Mouse (Mus musculus) retina, postnatal 7 days (tissue): ENCODE measurements at regions not wholly inside any gene's neighbourhood (a gene's known extent, or its start where the extent isn't known, plus 50 kb on each side); places are given as distances from the start of the nearest gene placed in this dataset.

ENCODE experiments used
- DNase-seq: peaks from one replicate; pipeline ENCODE4 v3.0.0-alpha.2; 2012; ENCODE audit warnings: low read depth, low spot score

DNA sequence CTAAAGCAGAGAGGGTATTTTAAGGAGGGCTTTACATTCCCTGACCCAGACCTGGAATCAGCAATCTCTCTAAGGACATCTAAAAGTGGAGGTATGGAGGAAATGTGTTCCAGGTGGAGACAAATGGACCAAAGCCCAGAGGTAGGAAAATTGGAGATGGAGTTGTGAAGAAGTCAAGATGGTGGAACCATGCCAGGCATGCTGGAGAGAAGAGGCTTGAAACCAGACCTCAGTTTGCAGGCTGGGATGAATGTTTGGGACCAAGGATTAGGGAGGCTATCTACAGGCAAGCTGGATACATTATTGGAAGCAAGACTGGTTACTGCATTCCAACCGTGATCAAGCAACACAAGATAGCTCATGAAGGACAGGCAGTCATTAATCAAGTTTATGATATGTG, 88.3 kb upstream of the Nckap5 start:
- no peak for DNase-seq

DNA sequence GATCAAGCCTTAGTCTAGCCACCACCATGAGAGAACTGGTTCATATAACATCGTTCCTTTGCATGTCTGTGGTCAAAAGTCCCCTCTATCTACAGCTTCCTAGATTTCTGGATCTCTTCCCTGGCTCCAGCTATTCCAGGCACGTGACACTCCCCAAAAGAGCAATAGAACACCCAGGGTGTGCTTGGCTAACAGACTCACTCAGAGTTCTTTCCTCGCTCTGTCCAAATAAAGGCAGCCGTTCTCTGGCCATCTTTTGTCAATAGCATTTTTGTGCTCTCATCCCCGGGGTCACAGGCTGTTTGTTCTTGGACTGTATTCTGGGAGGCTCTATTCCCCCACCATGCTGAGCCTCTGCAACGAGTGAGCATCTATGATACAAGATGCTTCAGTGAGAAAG, 87.3 kb upstream of the Nckap5 start:
- DNase-seq: no peak

DNA sequence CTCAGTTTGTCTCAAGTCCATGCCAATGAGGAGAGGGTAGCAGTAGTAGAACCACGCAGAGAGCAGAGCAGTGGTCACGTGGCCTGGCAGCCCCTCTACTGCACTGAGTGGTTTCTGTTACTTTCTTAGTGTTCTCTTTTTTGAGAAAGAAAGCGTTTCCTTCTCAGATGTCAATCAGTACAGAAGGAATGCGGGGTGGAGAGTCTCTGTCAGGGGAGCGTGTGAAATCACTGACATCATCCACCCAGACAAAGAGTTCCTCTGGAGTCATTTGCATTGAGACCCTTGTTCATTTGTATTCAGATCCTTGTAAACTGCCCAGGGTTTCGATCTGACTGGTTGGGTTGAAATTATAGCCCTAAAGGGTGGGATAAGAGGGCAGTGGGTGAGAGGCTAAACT, 85.8 kb upstream of the Nckap5 start:
- DNase-seq: no peak

- DNase-seq: no peak
Measured at GRCm38 (mm10) chr1:126911277-126912060, 80.9 kb upstream of the Nckap5 start.

DNA sequence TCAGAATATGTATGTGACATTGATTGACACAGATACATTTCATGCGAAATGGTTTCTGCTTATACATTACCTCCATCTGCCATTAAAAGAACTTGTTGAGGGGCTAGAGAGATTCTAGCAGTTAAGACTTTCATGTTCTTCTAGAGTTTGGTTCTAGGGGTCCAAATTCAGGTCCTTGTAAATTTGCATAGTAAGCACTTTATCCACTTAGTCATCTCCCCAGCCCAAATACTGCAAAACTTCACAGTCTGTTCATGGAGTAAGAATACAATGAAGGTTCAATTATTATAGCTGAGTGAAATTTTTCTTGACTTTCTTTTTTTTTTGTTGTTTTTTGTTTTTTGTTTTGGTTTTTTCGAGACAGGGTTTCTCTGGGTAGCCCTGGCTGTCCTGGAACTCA, 76.8 kb upstream of the Nckap5 start:
- DNase-seq: no peak

DNA sequence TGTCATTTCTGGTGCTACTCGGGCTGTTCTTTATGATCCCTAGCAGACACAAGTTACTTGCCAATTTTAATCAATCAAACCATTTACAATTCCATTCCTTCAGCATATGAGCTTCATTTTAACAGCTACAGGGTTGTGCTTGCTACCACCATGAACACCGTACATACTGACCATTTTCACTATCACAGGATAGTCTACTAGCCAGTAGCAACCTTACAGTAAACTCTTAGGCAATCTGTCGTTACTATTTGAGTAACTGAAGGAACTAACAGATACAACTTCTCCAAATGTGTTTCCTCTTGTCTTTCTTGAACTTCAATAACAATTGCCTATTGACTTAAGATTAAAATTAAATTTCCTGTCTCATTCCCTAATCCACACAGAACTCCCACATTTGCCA, 67.9 kb upstream of the Nckap5 start:
- DNase-seq: no peak

DNA sequence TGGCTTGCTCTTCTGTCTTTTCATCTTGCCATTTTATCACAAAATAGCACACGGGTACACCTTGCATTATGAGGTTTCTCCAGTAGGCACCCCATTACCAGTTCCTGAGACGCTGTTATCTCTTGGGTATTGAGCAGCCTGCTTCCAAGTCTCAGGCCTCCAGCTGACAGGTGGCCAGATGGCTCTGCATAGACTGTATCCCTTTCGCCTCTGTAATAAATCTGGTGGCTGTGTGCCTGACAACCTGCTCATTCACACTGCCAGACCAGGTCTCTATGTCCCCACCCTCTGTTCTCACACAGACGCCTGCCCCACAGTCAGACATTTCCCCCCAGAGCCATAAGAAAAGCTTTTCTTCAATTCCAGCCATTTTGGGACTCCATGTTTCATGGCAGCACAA, 66.3 kb upstream of the Nckap5 start:
- no peak for DNase-seq

- no peak for DNase-seq
Measured at GRCm38 (mm10) chr1:126880801-126881200, 50.2 kb upstream of the Nckap5 start.
